Mouse (Mus musculus) embryonic facial prominence, embryonic 15.5 days (tissue): ENCODE measurements around the gene Spop. TPM values are rescaled to one million over a fixed set of nuclear protein-coding genes. Genes with fewer than 3 reads are reported as not detected.

Source experiments
- ATAC-seq: fragments of 200-750 bp; cut with Nextera tagmentation; 2 replicates; pipeline ENCODE4 v1.8.0; 2017; ENCODE audit warnings: low read depth, moderate TSS enrichment; ENCODE audit not compliant: insufficient number of reproducible peaks, low FRiP score, low TSS enrichment
- H3K27ac ChIP-seq: fragments of 300-500 bp; sonication (generic); replicated peaks from 2 replicates; pipeline ENCODE4 v1.5.1; 2015; ENCODE audit warnings: mild to moderate bottlenecking, inconsistent platforms
- H3K27me3 ChIP-seq: fragments of 300-500 bp; sonication (generic); 2 replicates; pipeline ENCODE4 v1.6.1; 2015; ENCODE audit warnings: inconsistent platforms
- H3K36me3 ChIP-seq: fragments of 300-500 bp; sonication (generic); 2 replicates; pipeline ENCODE4 v1.6.1; 2015; ENCODE audit warnings: mild to moderate bottlenecking, inconsistent platforms
- H3K4me1 ChIP-seq: fragments of 300-500 bp; sonication (generic); 2 replicates; pipeline ENCODE4 v1.6.1; 2015; ENCODE audit warnings: inconsistent platforms
- H3K4me2 ChIP-seq: fragments of 300-500 bp; sonication (generic); replicated peaks from 2 replicates; pipeline ENCODE4 v1.6.1; 2015; ENCODE audit warnings: mild to moderate bottlenecking, inconsistent platforms
- H3K4me3 ChIP-seq: fragments of 300-500 bp; sonication (generic); replicated peaks from 2 replicates; pipeline ENCODE4 v1.5.1; 2015; ENCODE audit warnings: mild to moderate bottlenecking, inconsistent platforms
- H3K9ac ChIP-seq: fragments of 300-500 bp; sonication (generic); 2 replicates; pipeline ENCODE4 v1.6.1; 2015; ENCODE audit warnings: inconsistent platforms
- H3K9me3 ChIP-seq: fragments of 300-500 bp; sonication (generic); replicated peaks from 2 replicates; pipeline ENCODE4 v1.6.1; 2016; ENCODE audit warnings: inconsistent platforms
- WGBS: fragments of 180-500 bp; shearing (Covaris S2); methylation state at CpG from one replicate; pipeline ENCODE4 v1.1.7; 2015; 5-methylcytosine and 5-hydroxymethylcytosine counted together
- polyA plus RNA-seq: library from polyadenylated mRNA; unstranded; fragments of >200 nt; fragmentation: Nextera tagmentation; extraction: Ambion mirVana; gene quantifications from 2 replicates; pipeline ENCODE4 v1.2.1, GENCODE M21; 2015

The Spop gene
- polyA plus RNA-seq, 1 experiment from 2014 or later: 172 TPM

DNA sequence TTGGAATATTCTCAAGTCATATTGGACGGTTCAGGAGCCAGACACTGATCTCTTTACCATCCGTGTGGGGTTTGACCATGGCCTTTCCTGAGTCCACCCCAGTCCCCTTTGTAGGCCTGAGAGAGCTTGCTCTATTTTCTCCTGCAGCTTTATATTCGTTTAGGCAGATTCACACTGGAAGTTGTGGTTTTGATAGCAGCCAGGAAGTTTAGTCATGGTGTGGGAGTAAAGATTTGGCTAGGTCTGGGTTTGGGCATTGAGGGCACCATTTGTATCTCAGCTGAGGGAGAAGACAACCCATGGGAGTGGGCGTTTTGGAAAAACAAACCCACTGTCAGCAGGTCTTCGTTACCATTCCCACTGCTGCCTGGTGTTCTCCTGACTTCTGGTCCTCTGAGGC lies 34.3 kb upstream of the Spop start:
- Histone ChIP-seq H3K27me3 (no peaks in the 10 kb centered on the region), H3K4me3 (no peak overlapping the region), H3K27ac (no peak overlapping the region), H3K36me3 (peaks cover 71% of the 10 kb centered on the region), H3K9ac (no peak overlapping the region), H3K4me1 (no peaks in the 10 kb centered on the region), H3K4me2 (no peak overlapping the region), H3K9me3 (no peaks in the 10 kb centered on the region)
- WGBS: 73% methylated on average over 5 of the region's 5 CpGs
- ATAC-seq: no peak

DNA sequence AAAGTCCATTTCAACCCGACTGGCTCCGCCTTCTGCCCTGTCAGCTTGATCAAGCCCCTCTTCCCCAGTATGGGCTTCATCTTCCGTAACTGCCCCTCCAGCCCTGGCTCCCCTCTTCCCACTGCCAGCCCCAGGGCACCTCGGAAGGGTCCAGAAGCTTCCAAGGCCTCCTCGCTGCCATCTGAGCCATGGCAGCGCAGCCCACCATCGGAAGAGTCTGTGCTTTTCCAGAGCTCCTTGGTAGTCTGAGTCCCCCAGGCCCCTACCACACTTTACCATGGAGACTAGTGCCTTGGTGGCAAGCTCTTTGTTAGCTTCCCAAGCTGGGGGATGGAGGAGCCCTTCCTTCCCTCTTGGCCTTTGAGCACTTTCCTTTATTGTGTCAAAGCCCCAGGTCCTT lies 33.2 kb upstream of the Spop start:
- no peak overlapping the region for H3K27ac ChIP-seq
- peaks cover 4% of the 10 kb centered on the region for H3K4me1 ChIP-seq
- H3K9me3 ChIP-seq: no peaks in the 10 kb centered on the region
- H3K4me2 ChIP-seq: no peak overlapping the region
- no peaks in the 10 kb centered on the region for H3K27me3 ChIP-seq
- no peak for ATAC-seq
- no peak overlapping the region for H3K9ac ChIP-seq
- peaks cover 59% of the 10 kb centered on the region for H3K36me3 ChIP-seq
- no peak overlapping the region for H3K4me3 ChIP-seq
- WGBS: 86% methylated on average over 7 of the region's 7 CpGs

DNA sequence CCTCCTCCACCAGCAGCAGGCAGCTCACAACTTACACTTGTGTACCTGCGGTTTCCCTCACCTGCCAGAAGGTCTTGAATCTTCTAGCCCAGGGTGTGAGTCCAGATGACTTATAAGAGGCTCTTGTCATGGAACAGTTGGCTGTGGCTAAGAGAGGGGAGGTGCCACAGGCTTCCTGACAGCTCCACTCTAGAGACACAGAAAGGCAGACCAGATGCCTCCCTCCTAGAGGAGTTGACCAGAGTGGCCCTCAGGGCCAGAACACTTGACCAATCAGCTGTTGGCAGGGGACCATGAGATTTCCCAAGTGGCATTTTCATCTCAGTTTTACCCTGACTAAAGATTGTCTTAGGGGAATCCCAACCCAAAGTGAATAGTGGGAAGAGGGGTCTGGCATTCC lies 32.7 kb upstream of the Spop start:
- Histone ChIP-seq H3K4me3 (no peak overlapping the region), H3K36me3 (peaks cover 55% of the 10 kb centered on the region), H3K4me1 (peaks cover 5% of the 10 kb centered on the region), H3K4me2 (no peak overlapping the region), H3K27me3 (no peaks in the 10 kb centered on the region), H3K9ac (no peak overlapping the region), H3K27ac (no peak overlapping the region), H3K9me3 (no peaks in the 10 kb centered on the region)
- WGBS: 87% methylated on average over 1 of the region's 1 CpGs
- ATAC-seq: no peak

DNA sequence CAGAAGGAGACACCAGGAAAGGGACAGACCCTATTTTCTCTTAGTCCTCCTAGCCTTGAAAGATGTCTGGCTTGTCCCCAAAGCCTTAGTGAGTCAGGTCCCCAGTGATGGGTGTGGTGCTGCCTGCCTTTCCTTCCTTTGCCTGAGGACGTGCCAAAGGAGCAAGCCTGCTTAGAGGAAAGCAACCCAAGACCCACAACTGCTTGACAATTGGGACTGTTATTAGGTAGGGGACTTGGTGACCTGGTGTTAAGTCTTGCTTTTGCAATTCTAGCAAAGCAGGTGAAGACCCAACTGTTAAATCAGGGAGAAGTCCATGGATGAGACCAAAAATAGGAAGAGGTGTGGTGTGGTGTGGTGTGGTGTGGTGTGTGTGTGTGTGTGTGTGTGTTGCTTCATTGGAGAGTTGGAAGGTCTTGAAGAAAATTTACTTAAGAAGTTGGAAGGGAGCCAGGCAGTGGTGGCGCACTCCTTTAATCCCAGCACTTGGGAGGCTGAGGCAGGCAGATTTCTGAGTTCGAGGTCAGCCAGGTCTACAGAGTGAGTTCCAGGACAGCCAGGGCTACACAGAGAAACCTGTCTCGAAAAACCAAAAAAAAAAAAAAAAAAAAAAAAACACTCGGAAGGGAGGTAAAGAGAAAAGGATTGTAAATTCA lies 30.4 kb upstream of the Spop start:
- H3K27me3 ChIP-seq: no peaks in the 10 kb centered on the region
- H3K9me3 ChIP-seq: no peaks in the 10 kb centered on the region
- H3K36me3 ChIP-seq: peaks cover 53% of the 10 kb centered on the region
- H3K9ac ChIP-seq: no peak overlapping the region
- peaks cover 5% of the 10 kb centered on the region for H3K4me1 ChIP-seq
- no peak overlapping the region for H3K27ac ChIP-seq
- no peak for ATAC-seq
- no peak overlapping the region for H3K4me2 ChIP-seq
- H3K4me3 ChIP-seq: no peak overlapping the region
- 84% methylated on average over 5 of the region's 5 CpGs for WGBS

DNA sequence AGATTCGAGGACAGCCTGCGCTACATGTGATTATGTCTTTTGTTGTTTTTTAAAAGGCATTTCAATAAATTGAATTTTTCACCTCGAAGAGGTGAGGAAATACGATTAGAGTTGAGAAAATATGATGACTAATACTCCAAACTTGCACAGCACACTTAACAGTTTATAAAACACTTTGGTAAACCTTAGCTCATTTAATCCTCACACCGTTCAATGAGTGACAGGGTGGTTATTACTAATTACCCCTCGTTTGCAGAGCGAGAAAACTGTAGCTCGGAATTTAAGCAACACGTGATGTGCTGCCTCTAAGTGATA lies 29.9 kb upstream of the Spop start:
- WGBS: 38% methylated on average over 9 of the region's 9 CpGs
- H3K4me1 ChIP-seq: peaks cover 5% of the 10 kb centered on the region
- H3K9me3 ChIP-seq: no peaks in the 10 kb centered on the region
- H3K27ac ChIP-seq: 0 out of 2 replicates have a peak overlapping the region, but pooled peaks have one; percentile 55
- no peak overlapping the region; the same call in 1 of the 2 replicates for H3K9ac ChIP-seq
- ATAC-seq: no peak
- H3K27me3 ChIP-seq: no peaks in the 10 kb centered on the region
- peaks cover 53% of the 10 kb centered on the region for H3K36me3 ChIP-seq
- H3K4me3 ChIP-seq: peak overlapping the region; percentile 91
- peak overlapping the region; percentile 52 for H3K4me2 ChIP-seq

DNA sequence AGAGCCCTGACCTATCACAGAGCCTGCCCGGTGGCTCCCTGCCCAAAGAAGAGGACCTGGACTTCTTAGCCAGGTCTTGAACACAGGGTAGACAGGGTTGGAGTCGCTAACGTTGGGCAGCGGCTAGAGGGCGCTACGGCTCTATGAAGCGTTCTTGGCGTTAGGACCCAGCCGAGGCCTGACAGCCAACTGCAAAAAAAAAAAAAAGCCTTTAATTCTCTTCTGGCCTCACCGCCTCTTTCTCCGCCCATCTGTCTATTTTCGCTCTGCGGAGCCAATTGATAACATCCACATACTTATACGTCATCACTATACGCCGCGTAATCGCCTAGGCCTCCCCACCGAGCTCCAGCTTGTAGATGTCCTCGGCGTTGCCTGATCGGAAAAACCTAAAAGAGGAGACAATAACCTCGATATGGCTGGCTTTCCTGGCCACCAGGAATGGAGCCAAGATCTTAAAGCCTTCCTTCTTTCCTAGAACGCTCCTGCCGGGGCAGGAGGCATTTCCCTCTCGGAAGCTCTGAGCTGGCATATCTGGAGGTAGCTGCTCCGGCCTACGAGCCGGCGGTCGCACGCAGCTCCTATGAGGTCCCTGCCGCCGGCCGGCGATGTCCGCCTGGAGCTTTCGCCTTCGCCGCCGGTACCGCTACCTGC lies 29.4 kb upstream of the Spop start, which contains the start of gene Slc35b1:
Slc35b1 (plus strand) TSS at position 374 of the 654 bp plus-strand sequence.
- Histone ChIP-seq H3K36me3 (peaks cover 54% of the 10 kb centered on the region), H3K27me3 (no peaks in the 10 kb centered on the region), H3K4me3 (peak within 1 kb of the TSS; percentile 91), H3K4me2 (peak within 1 kb of the TSS; percentile 52), H3K27ac (peak within 1 kb of the TSS; percentile 91), H3K9ac (peak within 1 kb of the TSS; percentile 82), H3K9me3 (no peaks in the 10 kb centered on the region), H3K4me1 (peaks cover 5% of the 10 kb centered on the region)
- under 1% methylated on average over 42 of the region's 42 CpGs for WGBS
- ATAC-seq: peak; percentile 91

DNA sequence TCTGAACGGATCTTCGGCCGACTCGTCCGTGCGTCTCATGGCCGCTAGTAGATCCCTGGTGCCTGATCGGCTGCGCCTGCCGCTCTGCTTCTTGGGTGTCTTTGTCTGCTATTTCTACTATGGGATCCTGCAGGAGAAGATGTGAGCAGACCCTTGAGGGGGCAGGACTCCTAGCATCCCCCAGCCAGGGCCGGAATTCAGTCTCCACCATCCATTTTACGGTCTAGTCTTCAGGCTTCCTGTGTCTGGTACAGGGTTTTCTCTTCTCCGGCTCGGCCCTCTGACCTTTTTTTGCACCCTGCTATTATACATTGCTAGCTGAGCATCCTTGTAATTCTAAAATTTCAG lies 28.9 kb upstream of the Spop start:
- Histone ChIP-seq H3K9me3 (no peaks in the 10 kb centered on the region), H3K4me3 (peak overlapping the region; percentile 91), H3K36me3 (peaks cover 54% of the 10 kb centered on the region), H3K27me3 (no peaks in the 10 kb centered on the region), H3K4me1 (peaks cover 5% of the 10 kb centered on the region), H3K4me2 (peak overlapping the region; percentile 52), H3K27ac (peak overlapping the region; percentile 91), H3K9ac (peak overlapping the region; percentile 82)
- no peak for ATAC-seq
- 0% methylated on average over 14 of the region's 14 CpGs for WGBS

DNA sequence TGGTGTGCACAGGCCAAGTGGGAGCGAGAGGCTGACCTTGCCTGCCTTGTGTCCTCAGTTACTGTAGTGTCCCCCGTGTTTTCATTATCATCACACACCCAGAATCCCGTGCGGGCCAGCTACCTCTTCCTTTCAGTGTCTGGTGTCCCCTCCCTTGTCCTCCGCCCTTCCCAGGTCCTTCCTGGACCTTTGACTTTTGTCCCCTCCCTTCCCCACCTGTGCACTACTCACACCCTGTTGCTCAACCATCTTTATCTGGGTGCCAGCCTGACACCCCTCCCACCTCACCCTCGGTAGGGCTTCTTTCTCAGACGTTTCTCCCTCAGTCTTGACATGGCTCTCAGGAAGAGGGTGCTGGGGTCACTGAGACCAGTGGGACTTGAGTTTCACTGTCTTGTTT lies 26.5 kb upstream of the Spop start:
- Histone ChIP-seq H3K4me3 (no peak overlapping the region), H3K4me1 (peaks cover 13% of the 10 kb centered on the region), H3K9ac (no peak overlapping the region), H3K9me3 (no peaks in the 10 kb centered on the region), H3K27me3 (no peaks in the 10 kb centered on the region), H3K4me2 (no peak overlapping the region), H3K27ac (no peak overlapping the region), H3K36me3 (peaks cover 48% of the 10 kb centered on the region)
- WGBS: 83% methylated on average over 7 of the region's 7 CpGs
- ATAC-seq: no peak

DNA sequence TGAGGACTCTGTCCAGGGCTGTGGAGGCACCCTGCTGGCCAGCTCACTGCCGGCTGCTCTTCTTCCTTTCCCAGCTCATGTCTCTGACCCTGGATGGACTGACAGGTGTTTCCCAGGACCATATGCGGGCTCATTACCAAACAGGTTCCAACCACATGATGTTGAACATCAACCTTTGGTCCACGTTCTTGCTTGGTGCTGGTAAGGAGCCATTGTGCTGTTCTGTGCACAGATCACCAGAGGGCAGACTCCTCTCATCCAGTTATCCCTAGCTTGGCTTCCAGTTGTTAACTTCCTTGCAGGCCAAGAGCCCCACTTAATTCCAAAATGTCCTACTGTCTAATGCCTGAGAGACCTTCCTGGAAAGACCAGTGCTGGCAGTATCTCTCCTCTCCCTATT lies 24.9 kb upstream of the Spop start:
- H3K4me1 ChIP-seq: peaks cover 30% of the 10 kb centered on the region
- WGBS: 63% methylated on average over 3 of the region's 3 CpGs
- no peak overlapping the region for H3K4me3 ChIP-seq
- no peak overlapping the region for H3K9ac ChIP-seq
- no peak overlapping the region for H3K4me2 ChIP-seq
- H3K36me3 ChIP-seq: peaks cover 48% of the 10 kb centered on the region
- ATAC-seq: no peak
- no peaks in the 10 kb centered on the region for H3K27me3 ChIP-seq
- no peak overlapping the region for H3K27ac ChIP-seq
- H3K9me3 ChIP-seq: no peaks in the 10 kb centered on the region

DNA sequence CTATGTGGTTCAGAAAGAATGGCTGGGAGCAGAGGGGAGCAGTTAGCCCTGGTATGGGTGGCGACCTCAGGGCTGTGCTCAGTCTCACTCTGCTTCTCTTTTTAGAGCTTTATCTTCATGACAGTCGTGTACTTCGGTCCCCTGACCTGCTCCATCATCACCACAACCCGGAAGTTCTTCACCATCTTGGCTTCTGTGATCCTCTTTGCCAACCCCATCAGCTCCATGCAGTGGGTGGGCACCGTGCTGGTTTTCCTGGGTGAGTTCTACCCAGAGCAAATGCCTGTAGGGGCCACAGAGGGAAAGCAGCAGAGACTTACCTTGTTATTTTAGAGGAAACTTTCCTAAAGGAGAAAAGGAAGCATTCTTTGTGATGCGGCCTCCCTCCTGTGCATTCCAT lies 23.5 kb upstream of the Spop start:
- Histone ChIP-seq H3K4me3 (no peak overlapping the region), H3K4me2 (no peak overlapping the region), H3K27me3 (no peaks in the 10 kb centered on the region), H3K27ac (no peak overlapping the region), H3K9ac (no peak overlapping the region), H3K9me3 (no peaks in the 10 kb centered on the region), H3K36me3 (peaks cover 48% of the 10 kb centered on the region), H3K4me1 (peaks cover 33% of the 10 kb centered on the region)
- 90% methylated on average over 6 of the region's 6 CpGs for WGBS
- ATAC-seq: no peak

DNA sequence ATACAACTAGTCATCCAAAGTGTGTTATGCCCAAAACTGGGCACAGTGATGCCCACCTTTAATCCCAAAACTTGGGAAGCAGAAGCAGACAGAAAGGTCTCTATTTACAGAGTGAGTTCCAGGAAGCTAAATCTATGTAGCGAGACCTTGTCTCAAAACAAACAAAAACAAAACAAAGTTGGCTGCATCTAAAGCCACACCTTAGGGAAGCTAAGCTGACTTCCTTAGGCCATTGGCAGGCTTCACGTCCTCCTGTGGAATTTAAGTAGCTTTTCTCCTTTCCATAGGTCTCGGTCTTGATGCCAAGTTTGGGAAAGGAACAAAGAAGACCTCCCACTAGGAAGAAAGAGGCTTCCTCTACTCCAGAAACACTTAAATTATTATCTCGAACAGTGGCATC lies 22.7 kb upstream of the Spop start:
- no peak overlapping the region for H3K4me3 ChIP-seq
- ATAC-seq: no peak
- H3K4me2 ChIP-seq: no peak overlapping the region
- H3K4me1 ChIP-seq: peaks cover 35% of the 10 kb centered on the region
- H3K9ac ChIP-seq: no peak overlapping the region
- H3K27me3 ChIP-seq: no peaks in the 10 kb centered on the region
- peaks cover 48% of the 10 kb centered on the region for H3K36me3 ChIP-seq
- H3K9me3 ChIP-seq: no peaks in the 10 kb centered on the region
- H3K27ac ChIP-seq: peak overlapping the region; percentile 80; the same call in 1 of the 2 replicates
- WGBS: 59% methylated on average over 4 of the region's 4 CpGs

DNA sequence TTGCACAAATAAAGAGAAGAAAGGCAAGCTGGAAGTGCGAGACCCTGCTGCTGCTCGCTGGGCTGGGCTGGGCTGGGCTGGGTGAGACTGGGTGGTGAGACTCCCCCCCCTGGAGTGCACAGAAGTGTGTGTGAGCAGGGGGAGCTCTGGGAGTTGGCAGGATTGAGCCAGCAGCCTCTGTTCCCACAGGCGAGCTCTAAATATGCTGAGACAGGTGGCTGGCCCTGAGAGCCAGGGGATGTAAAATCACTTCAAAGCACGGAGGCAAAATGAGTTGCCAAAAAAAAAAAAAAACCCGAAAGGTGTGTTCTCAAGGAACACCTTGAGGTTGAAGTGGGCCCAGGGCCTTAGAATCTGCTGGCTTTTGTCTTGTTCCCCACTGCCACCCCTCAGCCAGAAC lies 22.1 kb upstream of the Spop start:
- Histone ChIP-seq H3K27ac (peak overlapping the region; percentile 80), H3K4me2 (peak overlapping the region; percentile 12; the same call in 1 of the 2 replicates), H3K27me3 (no peaks in the 10 kb centered on the region), H3K9me3 (no peaks in the 10 kb centered on the region), H3K4me1 (peaks cover 40% of the 10 kb centered on the region), H3K9ac (no peak overlapping the region), H3K4me3 (no peak overlapping the region), H3K36me3 (peaks cover 43% of the 10 kb centered on the region)
- 44% methylated on average over 5 of the region's 5 CpGs for WGBS
- ATAC-seq: no peak
